Mouse (Mus musculus) olfactory bulb, adult 2 months (tissue): ENCODE data around the gene Plaur. TPM values are rescaled to one million over a fixed set of nuclear protein-coding genes. Genes with fewer than 3 reads are reported as not detected.
A peak's percentile ranks its signal among the peaks of the same experiment; 100 is the strongest.

ENCODE experiments used
- H3K27ac ChIP-seq: fragments of 200-500 bp; 2 replicates; pipeline ENCODE4 v1.5.1; 2012; ENCODE audit warnings: low read depth, low read length; ENCODE audit not compliant: insufficient read depth
- H3K4me1 ChIP-seq: fragments of 200-500 bp; 2 replicates; pipeline ENCODE4 v1.6.1; 2012; ENCODE audit warnings: low read length; ENCODE audit not compliant: control insufficient read depth, insufficient read depth
- H3K4me3 ChIP-seq: fragments of 200-500 bp; 2 replicates; pipeline ENCODE4 v1.5.1; 2012; ENCODE audit warnings: mild to moderate bottlenecking, low read depth, low read length, moderate library complexity; ENCODE audit not compliant: insufficient read depth
- CTCF ChIP-seq: fragments of 200-500 bp; IDR thresholded peaks from 2 replicates; pipeline ENCODE4 v1.5.1; 2012; ENCODE audit warnings: low read depth, mild to moderate bottlenecking, low read length, moderate library complexity; ENCODE audit not compliant: insufficient read depth
- POLR2A ChIP-seq: fragments of 200-500 bp; IDR thresholded peaks from 2 replicates; pipeline ENCODE4 v1.6.1; 2012; ENCODE audit warnings: mild to moderate bottlenecking, low read depth, low read length, moderate library complexity; ENCODE audit not compliant: insufficient read depth
- WGBS: fragments of 180-500 bp; shearing (Covaris S2); methylation state at CpG from one replicate; pipeline ENCODE4 v1.1.7; 2018; 5-methylcytosine and 5-hydroxymethylcytosine counted together
- polyA plus RNA-seq: library from polyadenylated mRNA; stranded (reverse); fragments of >200 nt; gene quantifications from 2 replicates; pipeline ENCODE4 v1.2.4, GENCODE M21; 2012; ENCODE audit warnings: low replicate concordance; ENCODE audit not compliant: missing spikeins, insufficient read depth, insufficient read length

Gene Plaur
- polyA plus RNA-seq, 1 experiment, result not detected

- no peak for TF ChIP-seq POLR2A
- no peak for TF ChIP-seq CTCF
Measured at GRCm38 (mm10) chr7:24472442-24472841, 10.2 kb downstream of the Plaur start.

GRCm38 (mm10) chr7:24472937-24473336, 10.7 kb downstream of the Plaur start:
- H3K27ac ChIP-seq, result no peak overlapping the region
- TF ChIP-seq POLR2A (no peak), CTCF (peak; percentile 53; the same call in 1 of the 2 replicates)
- H3K4me1 ChIP-seq, result peaks cover 15% of the 10 kb centered on the region
- WGBS, result 71% methylated on average over 7 of the region's 7 CpGs
- H3K4me3 ChIP-seq, result no peak overlapping the region

More at GRCm38 (mm10) chr7:24472442-24472841, 10.2 kb downstream of the Plaur start:
- Histone ChIP-seq H3K27ac (no peak overlapping the region), H3K4me1 (peaks cover 15% of the 10 kb centered on the region), H3K4me3 (no peak overlapping the region)
- 64% methylated on average over 6 of the region's 6 CpGs for WGBS

- TF ChIP-seq POLR2A (no peak), CTCF (peak; percentile 75; the same call in 1 of the 2 replicates)
- WGBS, result 28% methylated on average over 10 of the region's 10 CpGs
- Histone ChIP-seq H3K4me1 (peaks cover 15% of the 10 kb centered on the region), H3K27ac (no peak overlapping the region), H3K4me3 (no peak overlapping the region)
Measured at GRCm38 (mm10) chr7:24473913-24474529, 11.7 kb downstream of the Plaur start.

GRCm38 (mm10) chr7:24474811-24475506, 12.7 kb downstream of the Plaur start:
- H3K27ac ChIP-seq, result no peak overlapping the region
- WGBS, result 28% methylated on average over 21 of the region's 21 CpGs
- no peak overlapping the region for H3K4me3 ChIP-seq

GRCm38 (mm10) chr7:24476338-24476737, 14.1 kb downstream of the Plaur start:
- Histone ChIP-seq H3K4me1 (peaks cover 23% of the 10 kb centered on the region), H3K4me3 (no peak overlapping the region), H3K27ac (no peak overlapping the region)
- WGBS, result 70% methylated on average over 8 of the region's 8 CpGs
- TF ChIP-seq CTCF, result no peak
- no peak for TF ChIP-seq POLR2A

More at GRCm38 (mm10) chr7:24474811-24475506, 12.7 kb downstream of the Plaur start:
- TF ChIP-seq CTCF, result no peak; the same call in 1 of the 2 replicates
- no peak for TF ChIP-seq POLR2A
- H3K4me1 ChIP-seq, result peaks cover 15% of the 10 kb centered on the region

- WGBS, result 87% methylated on average over 7 of the region's 7 CpGs
- Histone ChIP-seq H3K4me1 (peaks cover 23% of the 10 kb centered on the region), H3K4me3 (no peak overlapping the region), H3K27ac (no peak overlapping the region)
- no peak for TF ChIP-seq POLR2A
- TF ChIP-seq CTCF, result no peak
Measured at GRCm38 (mm10) chr7:24476856-24477255, 14.6 kb downstream of the Plaur start.

GRCm38 (mm10) chr7:24478911-24479310, 16.6 kb downstream of the Plaur start:
- no peak overlapping the region for H3K4me3 ChIP-seq
- H3K27ac ChIP-seq, result no peak overlapping the region
- 92% methylated on average over 5 of the region's 5 CpGs for WGBS
- peaks cover 25% of the 10 kb centered on the region for H3K4me1 ChIP-seq
- TF ChIP-seq POLR2A (no peak), CTCF (no peak)

GRCm38 (mm10) chr7:24479685-24480084, 17.4 kb downstream of the Plaur start:
- H3K27ac ChIP-seq, result no peak overlapping the region
- no peak overlapping the region for H3K4me3 ChIP-seq
- peaks cover 24% of the 10 kb centered on the region for H3K4me1 ChIP-seq
- TF ChIP-seq POLR2A (no peak), CTCF (no peak)
- 97% methylated on average over 2 of the region's 2 CpGs for WGBS

- 32% methylated on average over 18 of the region's 18 CpGs for WGBS
- Histone ChIP-seq H3K27ac (peak overlapping the region; percentile 21; the same call in 1 of the 2 replicates), H3K4me3 (peak overlapping the region; percentile 64; the same call in 1 of the 2 replicates), H3K4me1 (peaks cover 20% of the 10 kb centered on the region)
- TF ChIP-seq POLR2A, result no peak
Measured at GRCm38 (mm10) chr7:24480121-24480941, 18.0 kb downstream of the Plaur start.
